Mouse (Mus musculus): Measurements from ENCODE around the gene Cchcr1. TPM values are rescaled to one million over a fixed set of nuclear protein-coding genes. Genes with fewer than 3 reads are reported as not detected.

The Cchcr1 gene
- polyA plus RNA-seq, 1 experiment from 2014 or later: 19.1 TPM

DNA sequence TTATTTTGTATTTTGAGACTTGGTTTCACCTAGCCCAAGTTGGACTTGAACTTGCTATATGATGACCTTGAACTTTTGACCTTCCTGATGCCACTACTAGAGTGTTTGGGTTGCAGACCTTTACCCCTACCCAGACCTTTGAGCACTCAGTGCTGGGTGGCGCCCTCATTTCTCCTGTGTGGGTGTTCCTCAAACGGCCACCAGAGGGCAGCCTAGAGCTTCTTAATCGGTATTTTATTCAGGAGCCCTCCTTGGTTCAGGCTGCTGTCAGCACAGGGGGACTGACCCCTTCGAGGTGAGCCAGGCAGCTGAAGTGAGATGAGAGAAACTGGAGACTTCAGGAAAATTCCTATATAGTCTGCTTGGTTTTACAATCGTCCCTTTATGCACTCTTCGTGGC is 27.8 kb downstream of the Cchcr1 start:
- no peaks in the 10 kb centered on the region for H3K9me3 ChIP-seq (ENCODE audit: control insufficient read depth, low read length)
- no peak overlapping the region for H3K4me2 ChIP-seq (replicated peaks; ENCODE audit: low read depth, low read length)
- no peak overlapping the region for H3K27ac ChIP-seq (ENCODE audit: low read depth, low read length)
- no peak overlapping the region for H3K9ac ChIP-seq (ENCODE audit: low read depth, low read length)
- no peak overlapping the region for H3K4me3 ChIP-seq (ENCODE audit: low read length)
- no peaks in the 10 kb centered on the region for H3K27me3 ChIP-seq (ENCODE audit: control insufficient read depth, insufficient read depth, low read length)
- no peak for ATAC-seq (ENCODE audit: low FRiP score, low TSS enrichment)
- 34% methylated on average over 6 of the region's 6 CpGs for WGBS
- no peaks in the 10 kb centered on the region for H3K4me1 ChIP-seq (ENCODE audit: control insufficient read depth, insufficient read depth, low read length)
- H3K36me3 ChIP-seq (ENCODE audit: control insufficient read depth, insufficient read depth, low read length): no peaks in the 10 kb centered on the region

DNA sequence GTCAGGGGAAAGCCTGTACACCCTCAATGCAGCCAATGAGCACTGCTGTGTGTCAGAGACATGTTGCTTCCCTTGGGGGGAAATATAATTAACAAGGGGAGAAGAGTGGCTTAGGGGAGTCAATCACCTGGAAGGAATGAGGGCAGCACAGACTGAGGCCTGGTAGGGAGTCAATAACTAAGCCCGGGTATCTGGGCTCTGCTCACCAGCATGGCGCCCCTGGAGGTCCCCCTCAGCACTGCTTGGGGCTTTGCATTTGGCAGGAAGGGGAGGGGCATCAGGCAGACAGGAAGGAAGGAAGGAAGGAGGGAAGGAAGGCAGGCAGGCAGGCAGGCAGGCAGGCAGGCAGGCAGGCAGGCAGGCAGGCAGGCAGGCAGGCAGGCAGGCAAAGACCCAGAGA is 30.6 kb downstream of the Cchcr1 start:
- no peak overlapping the region for H3K9ac ChIP-seq (ENCODE audit: low read depth, low read length)
- H3K27me3 ChIP-seq (ENCODE audit: control insufficient read depth, insufficient read depth, low read length): no peaks in the 10 kb centered on the region
- no peak overlapping the region for H3K4me2 ChIP-seq (replicated peaks; ENCODE audit: low read depth, low read length)
- H3K4me3 ChIP-seq (ENCODE audit: low read length): no peak overlapping the region
- no peaks in the 10 kb centered on the region for H3K9me3 ChIP-seq (ENCODE audit: control insufficient read depth, low read length)
- no peaks in the 10 kb centered on the region for H3K36me3 ChIP-seq (ENCODE audit: control insufficient read depth, insufficient read depth, low read length)
- ATAC-seq (ENCODE audit: low FRiP score, low TSS enrichment): no peak
- H3K27ac ChIP-seq (ENCODE audit: low read depth, low read length): no peak overlapping the region
- 82% methylated on average over 2 of the region's 2 CpGs for WGBS
- no peaks in the 10 kb centered on the region for H3K4me1 ChIP-seq (ENCODE audit: control insufficient read depth, insufficient read depth, low read length)

DNA sequence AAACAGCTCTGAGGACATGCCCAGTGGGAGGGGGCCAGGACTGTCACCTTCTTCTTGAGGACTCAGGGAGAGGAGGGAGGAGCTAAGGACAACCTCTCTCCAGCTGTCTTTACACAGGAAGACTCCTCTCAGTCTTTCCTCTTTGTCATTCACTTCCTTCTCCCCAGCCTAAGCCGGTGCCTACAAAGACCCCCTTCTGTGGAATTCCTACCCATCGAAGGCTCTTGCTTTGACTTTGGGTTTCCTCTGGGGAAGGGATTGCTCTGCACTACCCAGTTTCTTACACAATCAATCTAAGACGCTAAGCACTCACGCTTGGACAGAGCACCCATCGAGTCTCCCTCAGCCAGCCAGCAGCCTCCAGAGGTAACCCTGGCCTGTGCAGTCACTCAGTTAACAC is 31.7 kb downstream of the Cchcr1 start:
- Histone ChIP-seq H3K36me3 (ENCODE audit: control insufficient read depth, insufficient read depth, low read length) (no peaks in the 10 kb centered on the region), H3K27me3 (ENCODE audit: control insufficient read depth, insufficient read depth, low read length) (no peaks in the 10 kb centered on the region), H3K4me2 (replicated peaks; ENCODE audit: low read depth, low read length) (no peak overlapping the region), H3K4me1 (ENCODE audit: control insufficient read depth, insufficient read depth, low read length) (no peaks in the 10 kb centered on the region), H3K4me3 (ENCODE audit: low read length) (no peak overlapping the region), H3K9me3 (ENCODE audit: control insufficient read depth, low read length) (no peaks in the 10 kb centered on the region), H3K9ac (ENCODE audit: low read depth, low read length) (no peak overlapping the region), H3K27ac (ENCODE audit: low read depth, low read length) (no peak overlapping the region)
- WGBS: 27% methylated on average over 5 of the region's 5 CpGs
- ATAC-seq (ENCODE audit: low FRiP score, low TSS enrichment): no peak

DNA sequence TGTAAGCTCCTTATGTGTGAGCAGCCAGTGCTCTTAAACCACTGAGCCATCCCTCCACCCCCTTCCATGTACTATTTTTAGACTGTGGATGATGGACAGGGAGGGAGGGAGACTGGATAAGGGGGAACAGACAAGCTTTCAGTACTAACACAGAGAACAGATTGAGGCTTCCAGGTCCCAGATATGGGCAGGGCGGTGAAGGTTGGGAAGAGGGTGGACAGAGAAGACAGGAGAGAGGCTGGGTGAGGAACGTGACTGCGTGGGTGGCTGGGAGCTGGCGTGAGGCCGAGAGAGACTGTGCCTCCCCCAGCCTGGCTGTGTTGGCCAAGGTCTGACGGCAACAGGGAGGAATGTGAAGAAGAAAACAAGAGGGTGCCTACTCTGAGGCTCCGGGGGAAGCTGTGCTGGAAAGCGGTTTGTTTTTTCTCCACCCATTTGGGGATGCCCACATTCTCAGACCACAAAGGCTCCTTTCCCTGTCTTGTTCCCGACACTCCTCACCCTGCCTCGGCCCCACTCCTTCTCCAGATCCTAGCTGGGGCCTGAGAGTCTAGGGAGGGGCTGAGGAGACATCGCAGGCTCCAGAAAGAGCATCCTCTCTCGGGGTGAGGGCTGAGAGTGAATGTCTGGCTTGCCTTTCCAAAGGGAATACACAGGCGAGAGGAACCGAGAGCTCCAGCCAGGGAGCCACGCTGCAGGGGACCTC is 32.7 kb downstream of the Cchcr1 start:
- 40% methylated on average over 15 of the region's 15 CpGs for WGBS
- Histone ChIP-seq H3K27ac (ENCODE audit: low read depth, low read length) (peak overlapping the region; percentile 55; the same call in 1 of the 2 replicates), H3K4me2 (replicated peaks; ENCODE audit: low read depth, low read length) (no peak overlapping the region), H3K4me1 (ENCODE audit: control insufficient read depth, insufficient read depth, low read length) (no peaks in the 10 kb centered on the region), H3K9me3 (ENCODE audit: control insufficient read depth, low read length) (no peaks in the 10 kb centered on the region), H3K4me3 (ENCODE audit: low read length) (no peak overlapping the region), H3K27me3 (ENCODE audit: control insufficient read depth, insufficient read depth, low read length) (no peaks in the 10 kb centered on the region), H3K9ac (ENCODE audit: low read depth, low read length) (no peak overlapping the region), H3K36me3 (ENCODE audit: control insufficient read depth, insufficient read depth, low read length) (no peaks in the 10 kb centered on the region)
- ATAC-seq (ENCODE audit: low FRiP score, low TSS enrichment): peak; percentile 45; the same call in 1 of the 2 replicates

DNA sequence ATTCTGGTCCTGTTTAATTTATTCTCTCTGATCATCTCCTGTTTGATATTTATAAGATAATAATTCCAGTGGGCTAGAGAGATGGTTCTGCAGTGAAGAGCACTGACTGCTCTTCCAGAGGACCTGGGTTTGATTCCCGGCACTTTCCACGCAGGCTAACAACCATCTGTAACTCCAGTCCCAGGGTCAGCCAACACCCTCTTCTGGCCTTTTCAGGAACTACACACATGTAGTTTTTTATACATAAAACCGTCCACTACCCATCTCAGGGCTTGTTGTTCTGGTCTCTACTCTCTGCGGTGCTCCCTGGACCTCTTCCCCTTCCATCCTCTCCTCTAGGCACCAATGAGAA is 33.2 kb downstream of the Cchcr1 start:
- Histone ChIP-seq H3K27me3 (ENCODE audit: control insufficient read depth, insufficient read depth, low read length) (no peaks in the 10 kb centered on the region), H3K4me2 (replicated peaks; ENCODE audit: low read depth, low read length) (no peak overlapping the region), H3K27ac (ENCODE audit: low read depth, low read length) (peak overlapping the region; percentile 55; the same call in 1 of the 2 replicates), H3K4me3 (ENCODE audit: low read length) (no peak overlapping the region), H3K9ac (ENCODE audit: low read depth, low read length) (no peak overlapping the region), H3K4me1 (ENCODE audit: control insufficient read depth, insufficient read depth, low read length) (no peaks in the 10 kb centered on the region), H3K9me3 (ENCODE audit: control insufficient read depth, low read length) (no peaks in the 10 kb centered on the region), H3K36me3 (ENCODE audit: control insufficient read depth, insufficient read depth, low read length) (no peaks in the 10 kb centered on the region)
- 96% methylated on average over 4 of the region's 4 CpGs for WGBS
- no peak for ATAC-seq (ENCODE audit: low FRiP score, low TSS enrichment)

DNA sequence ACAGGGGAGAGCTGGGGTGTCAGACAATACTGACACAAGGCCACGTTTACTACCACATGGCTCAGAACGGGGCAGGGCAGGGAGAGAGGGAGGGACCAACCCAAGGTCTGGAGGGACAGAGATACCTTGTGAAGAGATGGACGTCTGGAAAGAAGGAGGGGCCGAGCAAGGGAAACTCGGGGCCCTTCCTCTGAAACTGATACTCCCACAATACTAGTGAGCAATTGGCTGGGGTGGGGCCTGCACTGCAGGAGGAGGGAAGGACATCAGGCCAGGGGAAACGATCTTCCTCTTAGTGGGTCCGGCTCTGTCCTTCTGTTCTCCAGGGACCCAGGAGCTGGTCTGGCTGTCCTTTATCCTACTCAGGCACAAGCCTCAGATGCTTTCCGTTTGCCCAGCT is 34.0 kb downstream of the Cchcr1 start:
- H3K4me3 ChIP-seq (ENCODE audit: low read length): no peak overlapping the region
- H3K36me3 ChIP-seq (ENCODE audit: control insufficient read depth, insufficient read depth, low read length): no peaks in the 10 kb centered on the region
- ATAC-seq (ENCODE audit: low FRiP score, low TSS enrichment): no peak
- H3K9me3 ChIP-seq (ENCODE audit: control insufficient read depth, low read length): no peaks in the 10 kb centered on the region
- WGBS: 18% methylated on average over 8 of the region's 8 CpGs
- no peaks in the 10 kb centered on the region for H3K4me1 ChIP-seq (ENCODE audit: control insufficient read depth, insufficient read depth, low read length)
- no peak overlapping the region for H3K4me2 ChIP-seq (replicated peaks; ENCODE audit: low read depth, low read length)
- no peaks in the 10 kb centered on the region for H3K27me3 ChIP-seq (ENCODE audit: control insufficient read depth, insufficient read depth, low read length)
- no peak overlapping the region for H3K9ac ChIP-seq (ENCODE audit: low read depth, low read length)
- H3K27ac ChIP-seq (ENCODE audit: low read depth, low read length): no peak overlapping the region

DNA sequence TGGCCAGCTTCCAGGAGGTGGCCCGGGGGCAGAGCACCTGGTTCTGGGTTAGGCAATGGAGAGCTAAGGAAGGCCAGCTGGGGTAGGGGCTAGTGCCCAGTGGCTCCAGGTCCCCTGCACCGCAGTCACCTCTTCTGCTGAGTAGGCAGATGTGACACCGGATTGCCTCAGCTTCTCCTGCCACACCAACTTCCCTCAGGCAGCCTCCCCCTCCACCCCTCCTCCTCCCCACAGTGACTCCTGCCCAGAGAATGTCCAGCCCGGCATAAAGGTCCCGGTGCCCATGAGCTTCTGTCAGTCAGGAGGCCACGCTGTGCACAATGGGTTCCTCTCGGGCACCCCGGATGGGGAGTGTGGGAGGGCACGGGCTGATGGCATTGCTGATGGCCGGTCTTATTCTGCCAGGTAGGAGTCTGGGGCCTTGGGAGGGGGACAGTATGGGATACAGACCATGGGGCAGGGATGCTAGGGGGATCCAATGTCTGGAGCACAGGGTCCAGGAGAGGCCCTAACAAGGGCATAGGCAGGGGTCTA is 35.0 kb downstream of the Cchcr1 start, which contains the start of gene Cdsn:
Cdsn (plus strand) TSS at position 248 of the 534 bp plus-strand sequence.
- no peak for ATAC-seq (ENCODE audit: low FRiP score, low TSS enrichment)
- H3K4me2 ChIP-seq (replicated peaks; ENCODE audit: low read depth, low read length): no peak within 1 kb of the TSS
- no peak within 1 kb of the TSS for H3K27ac ChIP-seq (ENCODE audit: low read depth, low read length)
- no peak within 1 kb of the TSS for H3K9ac ChIP-seq (ENCODE audit: low read depth, low read length)
- no peaks in the 10 kb centered on the region for H3K4me1 ChIP-seq (ENCODE audit: control insufficient read depth, insufficient read depth, low read length)
- 85% methylated on average over 10 of the region's 10 CpGs for WGBS
- no peak within 1 kb of the TSS for H3K4me3 ChIP-seq (ENCODE audit: low read length)
- no peaks in the 10 kb centered on the region for H3K9me3 ChIP-seq (ENCODE audit: control insufficient read depth, low read length)
- no peaks in the 10 kb centered on the region for H3K27me3 ChIP-seq (ENCODE audit: control insufficient read depth, insufficient read depth, low read length)
- no peaks in the 10 kb centered on the region for H3K36me3 ChIP-seq (ENCODE audit: control insufficient read depth, insufficient read depth, low read length)

DNA sequence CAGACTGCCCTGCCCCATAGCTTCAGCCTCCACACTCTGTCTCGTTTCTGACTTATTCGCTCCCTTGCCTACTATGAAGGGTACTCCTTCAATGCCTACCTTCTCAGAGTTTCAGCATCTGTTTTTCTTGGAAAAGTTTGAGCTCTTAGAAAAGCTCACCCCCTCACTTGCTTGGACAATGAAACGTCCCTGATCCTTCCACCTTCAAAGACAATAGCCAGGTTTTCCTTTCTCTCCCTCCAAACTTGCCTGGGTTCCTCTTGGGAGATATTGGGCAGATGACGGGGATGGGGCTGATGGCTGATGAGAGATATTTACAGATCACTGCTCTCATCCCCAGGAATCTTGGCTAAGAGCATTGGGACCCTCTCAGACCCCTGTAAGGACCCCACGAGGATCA is 37.4 kb downstream of the Cchcr1 start:
- H3K36me3 ChIP-seq (ENCODE audit: control insufficient read depth, insufficient read depth, low read length): no peaks in the 10 kb centered on the region
- H3K9ac ChIP-seq (ENCODE audit: low read depth, low read length): no peak overlapping the region
- ATAC-seq (ENCODE audit: low FRiP score, low TSS enrichment): no peak
- no peak overlapping the region for H3K4me3 ChIP-seq (ENCODE audit: low read length)
- H3K4me1 ChIP-seq (ENCODE audit: control insufficient read depth, insufficient read depth, low read length): no peaks in the 10 kb centered on the region
- H3K27ac ChIP-seq (ENCODE audit: low read depth, low read length): no peak overlapping the region
- 82% methylated on average over 5 of the region's 5 CpGs for WGBS
- H3K27me3 ChIP-seq (ENCODE audit: control insufficient read depth, insufficient read depth, low read length): no peaks in the 10 kb centered on the region
- no peak overlapping the region for H3K4me2 ChIP-seq (replicated peaks; ENCODE audit: low read depth, low read length)
- no peaks in the 10 kb centered on the region for H3K9me3 ChIP-seq (ENCODE audit: control insufficient read depth, low read length)

DNA sequence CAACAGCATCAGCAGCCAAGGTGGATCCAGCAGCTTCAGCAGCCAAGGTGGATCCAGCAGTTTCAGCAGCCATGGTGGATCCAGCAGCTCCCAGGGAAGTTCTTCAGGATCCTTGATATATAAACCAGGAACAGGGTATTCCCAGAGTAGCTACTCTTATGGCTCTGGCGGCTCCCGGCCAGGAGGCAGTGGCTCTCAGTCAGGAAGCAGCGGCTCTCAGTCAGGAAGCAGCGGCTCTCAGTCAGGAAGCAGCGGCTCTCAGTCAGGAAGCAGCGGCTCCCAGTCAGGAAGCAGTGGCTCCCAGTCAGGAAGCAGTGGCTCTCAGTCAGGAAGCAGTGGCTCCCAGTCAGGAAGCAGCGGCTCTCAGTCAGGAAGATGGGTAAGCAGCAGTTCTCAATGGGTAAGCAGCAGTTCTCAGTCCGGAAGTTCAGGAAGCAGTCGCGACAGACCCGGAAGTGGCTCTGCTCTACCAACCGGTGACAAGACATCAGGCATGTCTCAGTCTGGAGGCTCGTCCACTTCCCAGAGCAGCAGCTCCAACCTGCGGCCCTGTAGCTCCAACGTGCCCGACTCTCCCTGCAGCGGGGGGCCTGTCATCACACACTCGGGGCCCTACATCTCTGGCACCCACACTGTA is 38.0 kb downstream of the Cchcr1 start:
- Histone ChIP-seq H3K4me3 (ENCODE audit: low read length) (no peak overlapping the region), H3K36me3 (ENCODE audit: control insufficient read depth, insufficient read depth, low read length) (no peaks in the 10 kb centered on the region), H3K9ac (ENCODE audit: low read depth, low read length) (no peak overlapping the region), H3K27ac (ENCODE audit: low read depth, low read length) (no peak overlapping the region), H3K4me1 (ENCODE audit: control insufficient read depth, insufficient read depth, low read length) (no peaks in the 10 kb centered on the region), H3K9me3 (ENCODE audit: control insufficient read depth, low read length) (no peaks in the 10 kb centered on the region), H3K4me2 (replicated peaks; ENCODE audit: low read depth, low read length) (no peak overlapping the region), H3K27me3 (ENCODE audit: control insufficient read depth, insufficient read depth, low read length) (no peaks in the 10 kb centered on the region)
- ATAC-seq (ENCODE audit: low FRiP score, low TSS enrichment): no peak
- WGBS: 94% methylated on average over 18 of the region's 18 CpGs
